Mouse (Mus musculus) CH12.LX (cell line): ENCODE results near the gene Itgb3bp.

Experiments used
- CTCF ChIP-seq, 2 experiments: IDR thresholded peaks in 1 of 2; conservative IDR thresholded peaks in 1 of 2; 2 replicates each; pipeline ENCODE4 v1.5.1; 2011 to 2012; ENCODE audit warnings: low read depth in 2 of 2, low read length in 2 of 2, improper control_type of control experiment in 1 of 2, inconsistent platforms in 1 of 2, mild to moderate bottlenecking in 1 of 2, moderate library complexity in 1 of 2
- MXI1 ChIP-seq: IDR thresholded peaks from 2 replicates; pipeline ENCODE4 v1.6.1; 2011; ENCODE audit warnings: mild to moderate bottlenecking, low read depth, low read length, improper control_type of control experiment

GRCm38 (mm10) chr4:99928521-99928920 lies 1.1 kb downstream of the Itgb3bp start:
- no peak for TF ChIP-seq CTCF (conservative IDR thresholded peaks at IDR 0.05 in 1 of 2, IDR thresholded peaks at IDR 0.05 in 1 of 2; ENCODE audit: low read depth in 2 of 2, low read length in 2 of 2)
- TF ChIP-seq MXI1: no peak
